Mouse (Mus musculus) adrenal gland, postnatal 36 days (tissue): ENCODE data around the gene Dkk3. TPM values are rescaled to one million over a fixed set of nuclear protein-coding genes. Genes with fewer than 3 reads are reported as not detected.
"Not testable (repeated sequence)": the region's sequence is repeated elsewhere in the genome, so short reads cannot be mapped to it uniquely, and the experiment has no call there.

ENCODE experiments used
- DNase-seq, 2 experiments: peaks; one replicate each; pipeline ENCODE4 v3.0.0; 2021; ENCODE audit warnings: mixed read lengths in 1 of 2
- total RNA-seq, 2 experiments: library from RNA; stranded (reverse); gene quantifications; 2 replicates each; pipeline ENCODE4 v1.2.3; 2021

The Dkk3 gene
- total RNA-seq, 2 experiments from 2014 or later = 15.9 to 18.9 TPM

DNA sequence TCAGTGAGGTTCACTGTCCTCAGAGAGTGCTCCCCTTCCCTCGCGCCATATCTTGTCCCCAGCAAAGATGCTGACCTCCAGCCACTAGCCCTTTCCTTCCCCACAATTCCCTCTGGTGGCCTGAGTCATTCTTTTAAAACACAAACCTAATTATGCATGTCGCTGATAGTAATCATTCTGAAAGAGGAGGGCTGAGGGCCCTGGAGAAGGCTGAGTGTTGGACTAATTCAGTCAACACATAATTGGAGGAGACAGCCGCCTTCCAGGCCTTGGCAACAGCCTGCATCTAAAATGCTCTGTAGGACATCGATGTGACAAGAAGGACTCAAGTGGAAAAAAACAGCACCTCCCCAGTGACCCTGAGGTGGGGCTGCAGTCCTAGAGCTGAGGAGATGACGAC, 29.0 kb downstream of the Dkk3 start:
- no peak for DNase-seq

DNA sequence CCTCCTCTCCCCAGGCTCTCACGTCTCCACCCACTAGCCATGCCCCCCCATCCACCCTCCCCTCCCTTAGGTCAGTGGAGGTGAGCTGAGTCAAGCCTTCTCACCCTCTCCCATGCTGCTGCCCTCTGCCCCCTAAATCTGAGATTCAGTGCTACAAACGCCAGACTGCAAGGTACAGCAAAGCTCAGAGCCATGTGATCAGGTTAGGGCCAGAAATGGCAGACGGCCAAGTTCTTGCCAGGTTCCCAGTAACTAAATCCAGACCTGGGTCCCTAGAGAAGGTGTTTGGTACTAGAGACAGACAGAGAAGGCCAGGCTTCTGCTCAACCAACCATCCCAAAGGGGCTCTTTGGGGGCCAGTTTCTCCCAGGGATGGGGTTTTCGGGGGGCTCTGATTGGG, 30.0 kb downstream of the Dkk3 start:
- peak; percentile 43 to 55 for DNase-seq

- DNase-seq = no peak
Measured at GRCm38 (mm10) chr7:112127954-112128353, 30.9 kb downstream of the Dkk3 start.

GRCm38 (mm10) chr7:112127085-112127637, 31.7 kb downstream of the Dkk3 start:
- DNase-seq = peak; percentile 26 to 56

- DNase-seq = peak in 1 of 2 experiments; percentile 53
Measured at GRCm38 (mm10) chr7:112125625-112126260, 33.1 kb downstream of the Dkk3 start.

DNA sequence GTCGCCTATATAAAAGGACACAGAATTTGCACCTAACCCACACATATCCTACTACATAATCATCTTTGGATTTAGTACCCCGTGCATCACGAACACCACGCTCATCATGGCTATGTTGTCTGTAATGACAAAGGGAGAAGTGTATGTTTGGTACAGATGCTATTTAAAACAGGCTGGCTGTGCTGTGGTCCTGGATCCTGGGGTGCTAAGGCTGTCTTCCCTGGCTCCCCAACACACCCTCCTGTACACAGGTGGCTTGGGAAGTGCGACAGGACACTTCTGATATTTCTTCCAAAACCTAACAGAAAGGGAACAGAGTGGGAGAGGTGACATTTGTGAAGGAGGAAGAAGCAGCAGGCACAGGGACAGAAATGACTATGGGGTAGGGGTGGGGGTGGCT, 35.2 kb downstream of the Dkk3 start:
- DNase-seq = no peak

DNA sequence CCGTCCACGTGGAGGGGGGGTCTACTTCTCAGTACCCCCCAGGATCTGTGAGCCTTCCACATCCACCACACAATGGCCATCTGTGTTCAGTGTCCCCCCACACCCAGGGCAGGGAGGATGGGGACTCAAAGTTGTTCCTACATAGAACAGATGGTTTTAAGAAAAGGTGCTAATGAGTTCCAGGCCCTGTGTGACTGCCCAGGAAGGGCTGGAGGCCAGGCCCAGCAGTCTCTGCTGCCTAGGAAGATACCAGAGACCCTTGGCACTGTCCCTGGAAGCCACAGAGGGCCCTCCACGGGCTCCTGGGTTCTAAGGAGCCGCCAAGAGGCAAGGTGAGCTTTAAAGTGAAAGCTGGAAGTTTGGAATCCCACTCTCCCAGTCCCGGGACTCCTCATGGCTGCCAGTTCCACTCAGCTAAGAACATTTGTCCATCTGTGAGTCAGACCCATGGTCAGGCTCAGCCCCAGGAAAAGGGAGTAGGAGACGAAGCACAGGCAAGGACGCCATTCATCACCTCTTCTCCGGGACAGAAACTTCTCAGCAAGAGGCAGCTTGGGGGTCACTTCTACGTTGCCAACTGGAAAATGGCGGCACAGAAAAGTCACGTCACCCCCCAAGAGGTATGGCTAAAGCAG, 36.9 kb downstream of the Dkk3 start:
- DNase-seq = peak; percentile 43 to 46

DNA sequence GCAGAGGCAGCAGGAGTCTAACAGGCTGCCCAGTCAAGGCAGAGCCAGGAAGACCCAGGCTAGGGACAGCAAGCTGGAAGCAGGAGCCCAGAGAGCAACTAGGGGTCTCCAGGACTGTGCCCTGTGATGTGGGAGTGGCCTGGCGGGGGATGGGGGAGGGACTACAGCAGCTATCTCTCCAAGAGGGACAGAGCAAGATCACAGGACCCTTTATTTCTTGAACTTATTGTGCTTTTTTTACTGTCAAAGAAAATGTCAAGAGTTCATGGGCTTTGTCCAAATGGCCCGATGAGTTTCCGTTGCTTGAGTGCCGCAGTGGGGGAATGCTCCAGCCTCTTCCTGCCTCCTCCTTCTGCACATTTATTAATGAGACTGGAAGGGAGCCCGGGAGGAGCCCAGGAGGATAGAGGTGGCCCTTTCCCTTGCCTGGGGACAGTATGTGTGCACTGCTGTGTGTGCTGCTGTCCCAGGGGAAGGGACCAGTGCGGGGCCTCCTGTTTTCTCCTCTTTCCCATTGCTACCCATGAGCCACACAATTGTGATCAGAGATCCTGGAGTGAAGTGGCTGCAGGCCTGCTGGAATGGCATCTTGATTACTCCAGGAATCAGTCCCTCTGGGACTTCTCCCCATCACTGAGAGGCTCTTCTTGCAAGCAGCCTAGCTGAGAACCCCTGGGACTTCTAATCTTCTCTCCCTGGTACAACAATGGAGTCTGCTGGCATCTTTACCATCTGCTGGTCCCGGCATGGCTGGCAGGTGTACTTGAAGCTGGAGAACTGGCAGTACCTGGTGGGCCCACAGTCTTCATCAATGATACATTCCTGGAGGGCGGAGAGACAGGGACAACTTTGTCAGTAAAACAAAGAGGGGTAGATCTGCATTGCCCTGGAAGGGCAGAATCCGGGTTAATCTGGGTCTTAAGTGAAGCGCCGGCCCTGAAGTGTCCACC, 37.7 kb downstream of the Dkk3 start:
- DNase-seq = peak; percentile 35 to 57

DNA sequence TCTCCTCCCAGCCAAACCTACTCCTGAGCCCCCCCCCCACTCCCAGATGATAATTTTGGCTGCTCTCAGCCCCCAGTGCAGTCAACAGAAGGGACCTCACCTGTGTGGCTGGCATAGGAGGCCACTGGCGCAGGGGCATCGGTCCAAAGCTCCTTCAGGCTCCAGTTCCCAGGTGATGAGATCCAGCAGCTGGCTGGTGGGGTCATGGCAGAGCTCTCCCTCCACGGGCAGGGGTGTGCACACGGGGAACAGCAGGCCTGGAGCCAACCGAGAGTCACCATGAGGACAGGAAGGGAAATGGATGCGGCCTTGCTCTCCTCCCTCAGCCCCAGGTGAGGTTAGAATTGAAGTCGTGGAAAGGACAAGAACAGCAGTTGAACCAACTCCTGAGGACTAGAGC, 39.6 kb downstream of the Dkk3 start:
- DNase-seq = no peak

DNA sequence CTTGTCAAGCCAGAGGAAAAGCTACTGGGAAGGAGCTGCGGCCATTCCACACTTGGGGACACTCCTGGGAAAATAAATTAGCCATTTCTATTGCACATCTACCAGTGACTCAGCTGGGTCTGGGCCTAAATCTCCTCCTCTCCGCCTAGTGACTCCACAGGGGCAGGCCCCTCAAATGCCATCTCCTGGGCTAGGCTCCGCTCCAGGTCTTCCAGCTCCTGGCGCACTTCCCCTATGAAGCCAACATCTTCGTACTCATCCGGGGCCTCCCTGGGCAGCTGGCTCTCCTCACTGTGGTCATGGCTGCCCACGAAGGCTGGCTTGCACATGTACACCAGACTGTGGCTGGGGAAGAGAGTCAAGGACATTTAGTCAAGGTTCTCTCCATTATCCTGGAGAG, 40.8 kb downstream of the Dkk3 start:
- DNase-seq = peak; percentile 36 to 68

DNA sequence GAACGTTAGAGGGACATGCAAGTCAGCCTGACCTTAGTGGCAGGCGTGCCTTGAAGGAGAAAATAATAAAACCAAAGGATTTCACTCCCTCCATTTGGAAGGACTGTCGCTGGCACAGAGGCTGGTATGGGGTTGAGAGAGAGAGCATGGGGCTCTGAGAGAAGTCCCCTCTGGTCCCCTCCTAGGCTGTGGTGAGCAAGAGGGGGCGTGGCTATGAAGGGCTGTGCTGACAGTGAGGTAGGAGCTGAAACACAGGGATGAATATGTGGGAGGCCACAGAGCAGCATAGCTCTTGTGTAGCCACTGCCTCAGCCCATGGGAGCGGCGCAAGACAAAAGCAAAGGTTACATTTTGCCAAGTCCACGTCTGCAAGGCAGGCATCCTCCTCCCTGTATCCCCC, 41.4 kb downstream of the Dkk3 start:
- no peak for DNase-seq

- no peak for DNase-seq
Measured at GRCm38 (mm10) chr7:112110638-112111372, 48.1 kb downstream of the Dkk3 start.

DNA sequence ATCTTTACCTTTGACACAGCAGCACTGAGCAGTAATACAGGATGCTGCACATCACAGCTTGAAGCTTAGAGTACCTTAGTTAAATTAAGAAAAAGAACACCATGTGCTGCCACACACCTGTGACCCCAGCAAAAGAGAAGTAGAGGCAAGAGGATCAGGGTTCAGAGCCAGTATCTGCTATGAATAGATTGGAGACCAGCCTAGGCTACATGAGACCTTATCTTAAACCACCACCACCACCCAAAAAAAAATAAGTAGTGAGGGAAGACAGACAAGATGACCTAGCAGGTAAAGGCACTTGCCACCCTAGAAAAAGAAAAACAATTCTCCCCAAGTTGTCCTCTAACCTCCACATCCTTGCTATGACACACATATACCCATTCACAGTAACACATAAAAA, 50.1 kb downstream of the Dkk3 start:
- no peak for DNase-seq

DNA sequence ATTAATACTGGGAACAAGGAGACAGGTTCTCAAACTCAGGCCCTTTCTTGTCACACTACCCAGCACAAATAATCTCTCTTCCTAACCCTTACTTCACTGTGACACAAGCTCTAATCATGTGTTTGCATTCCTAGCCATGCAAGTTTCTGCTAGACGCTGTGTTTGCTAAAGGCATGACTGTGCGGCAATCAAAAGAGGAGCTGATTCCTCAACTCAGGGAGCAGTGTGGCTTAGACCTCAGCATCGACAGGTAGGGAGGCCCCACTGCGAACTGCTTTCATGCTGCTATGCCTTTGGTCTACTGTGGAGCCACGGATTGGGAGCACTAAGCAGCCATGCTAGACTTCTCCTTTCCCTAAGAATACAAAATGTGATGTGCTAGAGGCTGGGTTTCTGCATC, 55.0 kb downstream of the Dkk3 start:
- DNase-seq = no peak

DNA sequence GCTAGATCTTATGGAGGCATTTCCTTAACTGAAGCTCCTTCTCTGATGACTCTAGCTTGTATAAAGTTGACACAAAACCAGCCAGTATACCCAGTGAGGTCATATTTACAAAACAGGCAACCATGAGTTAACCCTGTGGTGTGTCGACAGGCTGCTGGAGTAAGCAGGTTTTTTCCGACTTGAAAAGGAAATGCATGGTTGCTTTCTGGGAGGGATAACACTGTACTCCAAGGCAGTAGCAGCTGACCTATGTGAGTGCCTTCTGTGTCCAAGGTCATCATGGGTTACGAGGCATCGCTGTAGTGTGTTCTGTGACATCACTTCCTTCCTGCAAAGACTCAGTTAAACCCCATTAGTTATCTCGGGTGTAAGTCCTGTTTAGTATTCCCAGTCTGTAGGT, 55.9 kb downstream of the Dkk3 start:
- no peak for DNase-seq

DNA sequence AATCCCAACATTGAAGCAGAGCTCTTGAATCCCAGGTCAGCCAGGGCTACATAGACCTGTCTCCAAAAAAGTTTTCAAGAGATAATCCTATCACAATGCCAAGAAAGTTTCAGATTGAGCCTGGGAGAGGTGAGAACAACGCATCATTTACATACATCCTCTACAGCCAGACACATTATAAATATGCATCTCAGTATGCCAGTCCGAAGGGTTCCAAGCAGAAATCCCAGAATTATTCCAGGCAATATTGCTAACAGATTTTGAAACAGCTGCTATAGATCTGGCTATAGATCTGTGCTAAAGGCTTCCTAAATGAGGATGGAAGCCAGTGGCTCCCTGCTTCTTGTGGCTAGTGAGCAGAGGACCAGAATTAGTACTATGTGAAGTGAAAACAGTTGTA, 58.0 kb downstream of the Dkk3 start:
- DNase-seq = no peak

GRCm38 (mm10) chr7:112094923-112095322, 63.9 kb downstream of the Dkk3 start:
- DNase-seq = not testable (repeated sequence)

DNA sequence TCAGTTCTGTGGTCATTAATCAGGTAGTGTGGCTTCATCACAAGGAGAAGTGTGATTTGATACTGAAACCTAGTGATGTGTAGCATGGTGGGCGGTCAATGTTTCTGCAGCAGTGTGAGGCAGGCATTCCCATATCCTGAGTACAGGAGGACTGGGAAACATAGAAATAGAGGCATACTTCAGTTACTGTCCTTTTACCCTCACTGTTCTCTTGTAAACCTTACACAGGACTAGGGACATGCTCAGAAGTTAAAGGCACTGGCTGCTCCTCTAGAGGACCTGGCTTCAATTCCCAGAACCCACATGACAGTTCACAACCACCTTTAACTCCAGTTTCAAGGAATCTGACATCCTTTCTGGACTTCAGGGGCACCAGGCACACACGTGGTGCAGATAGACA, 72.7 kb downstream of the Dkk3 start:
- no peak for DNase-seq

DNA sequence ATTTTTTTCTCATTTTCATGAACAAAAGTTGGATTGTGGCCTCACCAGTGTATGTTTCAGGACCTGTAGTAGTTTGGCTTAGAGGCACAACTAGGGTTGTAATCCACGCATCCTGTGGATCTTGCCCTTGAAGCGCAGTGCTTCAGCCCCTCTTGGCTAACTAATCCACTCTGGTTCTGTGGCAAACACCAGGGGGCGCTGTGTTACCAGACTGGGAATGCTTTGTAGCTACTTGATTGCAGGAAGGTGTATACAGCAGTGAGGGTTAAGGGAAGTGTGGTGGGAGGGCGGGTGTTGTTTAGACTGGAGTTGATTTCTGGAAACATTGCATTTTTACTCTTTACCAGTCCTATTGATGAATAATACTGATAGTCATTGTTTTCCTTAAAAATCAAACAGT, 73.8 kb downstream of the Dkk3 start:
- DNase-seq = peak; percentile 90 to 91

DNA sequence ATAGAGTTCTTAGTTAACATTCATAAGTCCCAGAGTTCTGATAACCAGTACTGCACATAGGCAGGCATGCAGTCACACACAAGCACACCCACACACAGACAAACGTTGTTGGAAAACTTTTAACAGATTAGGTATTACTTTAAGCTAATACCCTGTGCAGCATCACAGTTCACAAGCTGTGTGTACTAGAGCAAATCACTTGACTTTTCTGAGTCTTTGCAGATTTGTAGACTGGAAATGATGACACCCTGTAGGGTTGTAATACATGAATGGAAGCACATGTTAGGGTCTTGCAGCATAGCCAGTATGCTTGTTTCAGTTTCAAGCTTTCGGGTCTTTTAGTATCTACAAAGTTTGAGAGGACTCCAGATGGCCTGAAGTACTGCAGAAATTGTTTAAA, 74.6 kb downstream of the Dkk3 start:
- DNase-seq = no peak

DNA sequence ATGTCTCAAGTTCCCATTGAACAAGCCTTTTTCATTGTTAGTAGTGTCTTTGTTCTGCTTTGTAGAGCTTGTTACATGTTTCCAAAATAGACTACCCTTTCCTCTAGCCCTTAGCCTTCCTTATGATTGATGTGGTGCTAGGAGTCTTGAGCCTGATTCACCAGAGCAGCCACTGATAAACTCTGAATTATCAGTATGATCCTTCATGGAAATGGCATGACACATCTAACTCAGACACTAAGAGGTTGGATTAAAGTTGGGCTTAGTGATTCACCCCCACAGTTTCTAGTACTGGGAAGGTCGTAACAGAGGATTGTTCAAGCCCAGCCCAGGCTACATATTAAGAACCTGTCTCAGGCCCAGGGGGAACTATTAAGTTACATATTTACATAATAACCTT, 76.2 kb downstream of the Dkk3 start:
- DNase-seq = peak; percentile 12 to 16

GRCm38 (mm10) chr7:112074868-112075267, 84.0 kb downstream of the Dkk3 start:
- no peak for DNase-seq
